Mouse (Mus musculus): ENCODE measurements around the gene Rps6ka5. TPM values are rescaled to one million over a fixed set of nuclear protein-coding genes. Genes with fewer than 3 reads are reported as not detected.

Rps6ka5 gene
- polyA plus RNA-seq, 1 experiment from 2014 or later = 5.2 TPM

DNA sequence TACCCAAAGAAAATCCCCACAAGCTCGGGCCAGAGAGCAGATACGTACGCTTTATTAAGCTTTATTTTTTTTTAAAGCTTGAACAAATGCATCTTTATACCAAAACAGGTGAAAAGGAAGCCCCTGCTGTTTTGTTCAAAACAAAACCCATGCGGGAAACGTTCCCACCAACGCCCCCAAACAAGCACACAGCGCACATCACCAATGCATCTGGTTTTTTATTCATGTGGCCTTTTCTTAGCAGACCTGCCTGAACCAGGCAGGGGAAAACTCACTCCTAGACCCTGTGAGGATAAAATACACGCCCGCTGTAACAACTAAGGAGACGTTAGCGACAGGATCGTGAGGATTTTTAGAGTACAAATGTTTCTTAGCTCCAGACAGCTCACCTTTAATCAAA, 191.8 kb downstream of the Rps6ka5 start:
- H3K4me3 ChIP-seq = no peak overlapping the region
- H3K4me2 ChIP-seq = no peak overlapping the region
- H3K9ac ChIP-seq = no peak overlapping the region
- H3K4me1 ChIP-seq = peaks cover 15% of the 10 kb centered on the region
- H3K36me3 ChIP-seq = no peaks in the 10 kb centered on the region
- no peak for ATAC-seq (ENCODE audit: borderline replicate concordance, extremely low read depth, low FRiP score, low TSS enrichment)
- H3K9me3 ChIP-seq = no peaks in the 10 kb centered on the region
- 85% methylated on average over 12 of the region's 12 CpGs for WGBS
- peak overlapping the region; percentile 67; the same call in 1 of the 2 replicates for H3K27ac ChIP-seq
- no peaks in the 10 kb centered on the region for H3K27me3 ChIP-seq

DNA sequence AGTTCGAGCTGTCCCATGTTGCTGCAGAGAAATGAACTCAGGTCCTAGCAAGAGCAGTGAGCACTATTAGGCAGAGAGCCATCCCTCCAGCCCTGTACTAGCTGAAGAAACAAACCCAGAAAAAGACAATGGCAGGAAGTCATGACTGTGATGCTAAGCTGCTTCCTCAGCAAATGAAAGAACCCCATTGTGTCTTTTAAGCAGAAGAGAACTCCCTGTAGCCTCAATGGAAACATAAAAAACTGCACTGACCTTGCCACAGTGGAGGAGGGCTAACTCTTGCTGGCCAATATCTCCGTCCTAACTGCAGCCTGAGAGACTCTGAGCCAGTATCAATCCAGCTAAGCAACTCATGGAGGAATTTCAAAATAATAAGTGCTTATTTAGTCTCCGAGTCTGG, 192.8 kb downstream of the Rps6ka5 start:
- 37% methylated on average over 3 of the region's 3 CpGs for WGBS
- ATAC-seq (ENCODE audit: borderline replicate concordance, extremely low read depth, low FRiP score, low TSS enrichment) = no peak
- Histone ChIP-seq H3K9ac (no peak overlapping the region), H3K4me3 (no peak overlapping the region), H3K27ac (peak overlapping the region; percentile 67), H3K36me3 (no peaks in the 10 kb centered on the region), H3K27me3 (no peaks in the 10 kb centered on the region), H3K9me3 (no peaks in the 10 kb centered on the region), H3K4me1 (peaks cover 9% of the 10 kb centered on the region), H3K4me2 (no peak overlapping the region)

DNA sequence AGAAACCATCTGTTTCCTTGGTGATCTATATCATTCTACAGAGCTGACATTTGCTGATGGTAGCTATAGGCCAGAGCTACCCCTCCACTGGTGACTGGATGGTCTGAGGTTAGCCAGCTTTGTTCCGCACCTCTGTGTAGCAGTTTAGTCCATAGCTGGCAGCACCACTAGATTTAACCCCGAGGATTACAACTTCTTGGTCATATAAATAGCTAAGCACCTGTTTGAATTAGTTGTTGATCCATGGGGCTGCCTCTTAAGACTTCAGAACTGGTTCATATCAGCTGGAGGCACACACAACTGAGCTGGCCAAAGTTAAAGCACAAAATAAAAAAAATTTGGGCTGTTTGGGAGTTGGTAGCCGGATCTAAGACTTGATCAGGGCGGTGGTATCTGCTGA, 193.6 kb downstream of the Rps6ka5 start:
- Histone ChIP-seq H3K27me3 (no peaks in the 10 kb centered on the region), H3K4me3 (no peak overlapping the region), H3K4me1 (peaks cover 10% of the 10 kb centered on the region; the same call in 1 of the 2 replicates), H3K9me3 (no peaks in the 10 kb centered on the region), H3K9ac (no peak overlapping the region), H3K4me2 (no peak overlapping the region), H3K36me3 (no peaks in the 10 kb centered on the region), H3K27ac (no peak overlapping the region)
- 72% methylated on average over 4 of the region's 4 CpGs for WGBS
- no peak for ATAC-seq (ENCODE audit: borderline replicate concordance, extremely low read depth, low FRiP score, low TSS enrichment)

DNA sequence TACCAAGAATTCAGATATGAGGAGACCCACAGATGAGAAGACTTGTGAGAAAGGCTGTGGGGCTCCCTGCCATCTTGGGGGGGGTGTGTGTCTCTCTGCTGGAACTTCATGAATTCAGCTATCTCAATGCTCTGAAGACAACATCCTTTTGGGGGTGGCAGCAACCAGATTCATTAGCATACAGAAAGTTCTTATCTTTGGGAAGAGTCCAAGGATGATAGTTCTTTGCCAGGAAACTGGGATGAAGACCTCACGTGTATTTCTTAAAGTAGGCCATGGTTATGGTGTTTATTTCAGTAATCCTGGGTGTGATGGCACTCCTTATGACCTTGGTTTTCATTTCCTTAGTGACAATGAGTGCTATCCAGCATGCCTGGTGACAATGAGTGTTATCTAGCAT, 195.0 kb downstream of the Rps6ka5 start:
- no peaks in the 10 kb centered on the region for H3K9me3 ChIP-seq
- H3K4me2 ChIP-seq = no peak overlapping the region
- no peak overlapping the region for H3K9ac ChIP-seq
- no peaks in the 10 kb centered on the region for H3K27me3 ChIP-seq
- peaks cover 20% of the 10 kb centered on the region; the same call in 1 of the 2 replicates for H3K4me1 ChIP-seq
- no peak for ATAC-seq (ENCODE audit: borderline replicate concordance, extremely low read depth, low FRiP score, low TSS enrichment)
- 39% methylated on average over 1 of the region's 1 CpGs for WGBS
- H3K4me3 ChIP-seq = no peak overlapping the region
- no peaks in the 10 kb centered on the region for H3K36me3 ChIP-seq
- H3K27ac ChIP-seq = no peak overlapping the region

DNA sequence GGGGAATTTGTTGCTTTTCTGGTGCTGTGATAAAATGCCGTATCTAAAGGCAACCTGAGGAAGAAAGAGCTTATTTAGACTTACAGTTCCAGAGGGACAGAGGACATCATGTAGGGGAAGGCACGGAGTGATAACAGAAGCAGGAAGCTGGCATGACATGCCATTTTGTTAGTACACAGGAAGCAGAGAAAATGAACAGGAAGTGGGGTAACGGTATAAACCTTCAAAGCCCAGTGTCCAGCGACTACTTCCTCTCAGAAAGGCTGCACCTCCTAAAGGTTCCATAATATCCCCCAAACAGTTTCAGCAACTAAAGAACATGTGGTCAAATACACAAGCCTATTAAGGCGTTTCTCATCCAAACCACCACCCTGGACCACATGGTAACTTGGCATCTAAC, 195.9 kb downstream of the Rps6ka5 start:
- WGBS = 62% methylated on average over 5 of the region's 5 CpGs
- H3K27ac ChIP-seq = no peak overlapping the region
- ATAC-seq (ENCODE audit: borderline replicate concordance, extremely low read depth, low FRiP score, low TSS enrichment) = no peak
- no peak overlapping the region for H3K4me2 ChIP-seq
- no peaks in the 10 kb centered on the region for H3K9me3 ChIP-seq
- H3K36me3 ChIP-seq = no peaks in the 10 kb centered on the region
- peaks cover 20% of the 10 kb centered on the region; the same call in 1 of the 2 replicates for H3K4me1 ChIP-seq
- no peak overlapping the region for H3K9ac ChIP-seq
- no peaks in the 10 kb centered on the region for H3K27me3 ChIP-seq
- H3K4me3 ChIP-seq = no peak overlapping the region

DNA sequence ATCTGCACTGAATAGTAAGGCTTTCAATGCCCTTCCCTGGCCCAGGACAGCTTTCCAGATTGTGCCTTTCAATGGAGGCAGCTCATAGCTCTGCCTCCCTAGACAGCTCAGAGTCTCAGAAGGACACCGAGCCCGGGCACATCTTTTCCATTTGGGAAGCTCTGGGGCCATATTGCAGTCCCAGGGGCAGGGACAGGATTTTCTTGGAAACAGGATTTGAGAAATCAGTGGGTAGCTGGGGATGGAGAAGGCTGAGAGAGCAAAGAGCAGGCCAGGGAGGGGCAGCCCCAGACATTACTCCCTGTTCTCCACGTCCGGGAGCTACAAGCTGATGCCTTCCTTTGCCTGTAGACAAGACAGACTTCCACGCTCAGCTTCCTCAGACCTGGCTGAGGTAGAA, 197.1 kb downstream of the Rps6ka5 start:
- H3K27ac ChIP-seq = no peak overlapping the region
- H3K9me3 ChIP-seq = no peaks in the 10 kb centered on the region
- no peaks in the 10 kb centered on the region for H3K27me3 ChIP-seq
- ATAC-seq (ENCODE audit: borderline replicate concordance, extremely low read depth, low FRiP score, low TSS enrichment) = no peak
- no peak overlapping the region for H3K9ac ChIP-seq
- H3K4me1 ChIP-seq = peaks cover 20% of the 10 kb centered on the region; the same call in 1 of the 2 replicates
- WGBS = 81% methylated on average over 5 of the region's 5 CpGs
- no peak overlapping the region for H3K4me2 ChIP-seq
- H3K4me3 ChIP-seq = no peak overlapping the region
- no peaks in the 10 kb centered on the region for H3K36me3 ChIP-seq

DNA sequence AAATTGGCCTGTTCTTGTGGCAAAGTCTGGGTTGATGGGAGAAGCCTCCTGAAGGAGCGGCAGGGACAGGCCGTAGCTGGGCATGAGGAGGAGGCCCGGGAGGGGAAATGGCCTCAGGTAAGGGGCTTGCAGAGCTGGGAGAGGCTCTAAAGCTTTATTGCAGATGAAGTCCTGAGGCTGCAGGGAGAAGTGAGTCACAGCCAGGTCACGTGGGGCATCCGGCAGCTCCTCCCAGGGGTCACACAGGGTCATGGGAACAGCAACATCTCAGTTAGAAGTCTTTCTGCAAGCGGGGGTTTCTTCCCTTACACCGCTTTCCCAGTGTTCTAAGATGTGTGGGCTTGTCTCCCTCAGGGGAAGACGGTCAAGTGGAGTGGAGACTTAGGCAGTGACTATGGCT, 197.6 kb downstream of the Rps6ka5 start:
- Histone ChIP-seq H3K4me2 (no peak overlapping the region), H3K36me3 (no peaks in the 10 kb centered on the region), H3K27me3 (no peaks in the 10 kb centered on the region), H3K4me1 (peaks cover 20% of the 10 kb centered on the region; the same call in 1 of the 2 replicates), H3K9ac (no peak overlapping the region), H3K27ac (no peak overlapping the region), H3K4me3 (no peak overlapping the region), H3K9me3 (no peaks in the 10 kb centered on the region)
- ATAC-seq (ENCODE audit: borderline replicate concordance, extremely low read depth, low FRiP score, low TSS enrichment) = no peak
- WGBS = 39% methylated on average over 8 of the region's 8 CpGs

DNA sequence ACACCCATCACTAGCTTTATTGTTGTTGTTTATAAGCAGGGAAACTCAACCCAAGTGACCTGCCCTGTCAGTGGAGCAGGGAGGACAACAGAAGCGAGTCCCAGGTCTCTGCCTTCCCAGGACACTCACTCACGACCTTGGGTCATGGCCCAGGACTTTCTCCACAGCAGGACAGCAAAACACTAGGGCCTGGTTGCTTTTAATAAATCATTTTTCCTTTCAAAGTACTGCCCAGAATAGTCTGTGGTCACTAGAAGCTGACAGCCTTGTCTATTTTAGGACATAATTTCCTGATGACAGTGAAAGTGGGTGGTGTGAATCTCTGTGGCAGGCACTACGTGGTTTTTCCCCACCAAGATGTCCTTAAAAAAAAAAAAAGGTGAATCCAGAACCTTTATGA, 198.5 kb downstream of the Rps6ka5 start:
- no peak overlapping the region for H3K4me3 ChIP-seq
- no peak overlapping the region for H3K27ac ChIP-seq
- H3K9me3 ChIP-seq = no peaks in the 10 kb centered on the region
- H3K36me3 ChIP-seq = no peaks in the 10 kb centered on the region
- no peaks in the 10 kb centered on the region for H3K27me3 ChIP-seq
- no peak for ATAC-seq (ENCODE audit: borderline replicate concordance, extremely low read depth, low FRiP score, low TSS enrichment)
- H3K9ac ChIP-seq = no peak overlapping the region
- no peak overlapping the region for H3K4me2 ChIP-seq
- 60% methylated on average over 3 of the region's 3 CpGs for WGBS
- H3K4me1 ChIP-seq = peaks cover 20% of the 10 kb centered on the region; the same call in 1 of the 2 replicates

DNA sequence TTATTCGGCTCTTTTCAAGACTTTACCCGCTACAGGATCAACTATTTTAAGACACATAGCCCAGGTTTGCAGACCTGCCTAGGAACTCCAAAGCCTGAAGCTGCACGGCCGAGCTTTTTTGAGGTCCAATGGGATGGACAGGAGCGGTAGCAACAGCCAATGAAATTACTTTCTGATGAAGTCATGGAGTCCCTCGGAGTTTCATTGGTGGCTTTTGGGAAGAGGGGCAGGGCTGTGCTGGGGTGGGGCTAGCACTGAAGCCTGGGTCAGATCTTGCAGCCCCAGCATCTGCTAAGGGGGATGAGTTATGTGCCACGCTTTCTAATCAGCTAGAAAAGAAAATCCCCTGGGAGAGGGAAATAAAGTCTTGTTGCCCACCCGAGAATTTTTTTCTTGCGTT, 199.0 kb downstream of the Rps6ka5 start:
- Histone ChIP-seq H3K9me3 (no peaks in the 10 kb centered on the region), H3K4me1 (peaks cover 20% of the 10 kb centered on the region; the same call in 1 of the 2 replicates), H3K27me3 (no peaks in the 10 kb centered on the region), H3K27ac (no peak overlapping the region), H3K9ac (no peak overlapping the region), H3K36me3 (no peaks in the 10 kb centered on the region), H3K4me3 (peak overlapping the region; percentile 9; the same call in 1 of the 2 replicates), H3K4me2 (peak overlapping the region; percentile 51)
- WGBS = 10% methylated on average over 9 of the region's 9 CpGs
- ATAC-seq (ENCODE audit: borderline replicate concordance, extremely low read depth, low FRiP score, low TSS enrichment) = peak; percentile 93

DNA sequence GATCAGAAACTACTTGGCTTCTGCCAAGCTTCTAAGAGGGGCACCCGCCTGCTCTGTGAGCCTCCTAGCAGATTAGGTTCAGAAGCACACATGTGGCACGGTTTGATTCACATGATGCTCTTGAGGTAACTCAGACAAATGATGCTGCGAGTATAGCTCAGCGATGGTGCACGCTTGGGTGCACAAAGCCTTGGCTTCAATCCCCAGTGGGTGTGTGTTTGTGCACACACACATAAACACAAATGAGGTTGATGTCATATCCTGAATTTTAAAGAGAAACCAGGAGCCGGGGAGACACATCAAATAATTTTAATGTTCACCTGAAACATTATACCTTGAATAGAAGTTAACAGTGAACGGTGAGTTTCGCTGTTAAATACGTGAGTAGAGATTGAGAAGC, 199.5 kb downstream of the Rps6ka5 start:
- H3K4me1 ChIP-seq = peaks cover 20% of the 10 kb centered on the region; the same call in 1 of the 2 replicates
- ATAC-seq (ENCODE audit: borderline replicate concordance, extremely low read depth, low FRiP score, low TSS enrichment) = no peak
- 68% methylated on average over 9 of the region's 9 CpGs for WGBS
- H3K36me3 ChIP-seq = no peaks in the 10 kb centered on the region
- no peak overlapping the region for H3K9ac ChIP-seq
- H3K9me3 ChIP-seq = no peaks in the 10 kb centered on the region
- H3K27me3 ChIP-seq = no peaks in the 10 kb centered on the region
- peak overlapping the region; percentile 9; the same call in 1 of the 2 replicates for H3K4me3 ChIP-seq
- peak overlapping the region; percentile 51 for H3K4me2 ChIP-seq
- no peak overlapping the region for H3K27ac ChIP-seq

DNA sequence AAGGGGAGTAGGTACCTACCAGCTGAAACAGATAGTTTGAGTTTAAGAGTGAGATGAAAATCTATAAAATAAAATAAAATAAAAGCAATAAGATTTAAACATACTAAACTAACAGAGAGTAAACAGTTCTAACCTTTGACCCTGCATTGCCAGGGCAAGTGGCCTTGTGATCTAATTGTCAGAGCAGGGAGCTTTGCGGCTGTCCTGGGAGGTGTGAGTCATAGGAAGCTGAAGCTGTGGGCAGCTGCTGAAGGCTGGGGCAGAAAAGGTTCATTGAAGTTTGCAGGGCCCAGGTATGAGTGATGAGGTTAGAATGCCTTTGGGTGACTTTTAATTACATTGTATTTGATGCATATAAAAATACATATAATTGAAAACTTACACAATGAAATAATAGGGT, 200.8 kb downstream of the Rps6ka5 start:
- Histone ChIP-seq H3K4me2 (no peak overlapping the region), H3K4me3 (no peak overlapping the region), H3K27ac (no peak overlapping the region), H3K9me3 (no peaks in the 10 kb centered on the region), H3K27me3 (no peaks in the 10 kb centered on the region), H3K4me1 (peaks cover 23% of the 10 kb centered on the region), H3K9ac (no peak overlapping the region), H3K36me3 (no peaks in the 10 kb centered on the region)
- ATAC-seq (ENCODE audit: borderline replicate concordance, extremely low read depth, low FRiP score, low TSS enrichment) = no peak
- 26% methylated on average over 1 of the region's 1 CpGs for WGBS

DNA sequence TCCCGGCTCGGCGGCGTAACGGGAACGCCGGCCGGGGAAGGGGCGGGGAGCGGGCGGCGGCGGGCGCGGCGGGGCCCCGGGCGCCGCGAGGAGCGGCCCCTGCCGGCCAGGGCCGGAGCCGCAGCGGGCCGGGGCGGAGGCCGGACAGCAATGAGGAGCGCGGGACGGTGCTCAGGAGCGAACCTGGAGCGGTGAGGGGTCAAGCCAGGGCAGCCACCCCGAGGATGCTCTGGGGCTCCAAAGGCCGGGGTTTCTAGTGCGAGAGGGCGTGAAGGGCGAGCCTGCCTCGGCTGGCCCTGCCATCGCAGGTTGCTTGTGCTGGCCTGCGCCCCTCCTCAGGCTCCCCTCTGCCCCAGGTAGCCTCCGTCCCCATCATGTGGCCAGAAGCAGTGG, 206.0 kb downstream of the Rps6ka5 start, which contains the start of gene Ttc7b:
Gene Ttc7b, minus strand, starts transcription at position 33 of the 393 bp plus-strand sequence.
- Histone ChIP-seq H3K36me3 (no peaks in the 10 kb centered on the region), H3K4me1 (peaks cover 23% of the 10 kb centered on the region), H3K27me3 (no peaks in the 10 kb centered on the region), H3K4me3 (peak within 1 kb of the TSS; percentile 89), H3K9me3 (no peaks in the 10 kb centered on the region), H3K9ac (peak within 1 kb of the TSS; percentile 90), H3K27ac (peak within 1 kb of the TSS; percentile 68), H3K4me2 (peak within 1 kb of the TSS; percentile 78)
- under 1% methylated on average over 38 of the region's 42 CpGs for WGBS
- ATAC-seq (ENCODE audit: borderline replicate concordance, extremely low read depth, low FRiP score, low TSS enrichment) = peak; percentile 58; the same call in 1 of the 2 replicates

All from lung, embryonic 15.5 days (tissue).